Mouse (Mus musculus): ENCODE measurements around the gene Eif5a.
A peak's percentile ranks its signal among the peaks of the same experiment; 100 is the strongest.
"Not testable (repeated sequence)": the region's sequence is repeated elsewhere in the genome, so short reads cannot be mapped to it uniquely, and the experiment has no call there.

Eif5a gene

DNA sequence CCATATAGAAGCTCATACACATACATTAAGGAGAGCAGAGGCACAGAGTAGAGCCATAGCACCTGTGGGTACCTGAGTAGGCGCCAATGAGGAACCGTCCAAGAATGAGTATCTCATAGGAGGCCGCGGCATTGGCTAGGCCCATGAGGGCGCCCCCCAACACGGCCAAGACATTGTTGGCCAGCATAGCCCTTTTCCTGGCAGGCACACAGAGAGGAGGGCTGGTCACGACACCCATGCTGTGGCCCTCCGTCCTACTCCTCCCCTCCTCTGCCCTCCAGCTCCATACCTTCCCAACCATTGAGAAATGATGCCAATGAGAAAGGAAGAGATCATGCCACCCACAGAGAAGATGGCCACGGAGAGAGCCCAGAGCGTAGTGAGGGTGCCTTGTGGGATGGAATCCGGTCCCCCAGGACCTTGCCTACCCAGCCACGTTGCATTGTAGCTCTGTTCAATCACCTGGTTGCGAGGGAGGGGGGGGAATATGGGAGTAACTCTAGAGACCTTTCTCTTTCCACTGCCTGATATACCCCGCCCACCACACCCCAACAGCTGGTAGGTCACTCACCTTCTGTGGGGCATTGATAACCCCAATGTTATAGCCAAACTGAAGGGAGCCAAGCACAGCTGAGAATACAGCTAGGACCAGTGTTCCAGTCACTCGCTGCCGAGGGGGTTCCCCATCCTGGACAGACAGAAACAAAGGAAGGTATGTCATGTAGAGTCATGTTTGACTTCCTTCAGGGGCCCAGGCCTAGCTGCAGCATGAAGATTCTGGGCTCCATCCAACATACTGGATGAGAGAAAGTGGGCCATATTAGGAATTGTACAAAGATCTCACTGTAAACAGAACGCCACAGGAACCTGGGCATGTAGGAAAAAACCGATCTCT is 24.5 kb upstream of the Eif5a start:
- DNase-seq (ENCODE audit: low spot score): no peak

GRCm38 (mm10) chr11:69945216-69945615 is 23.5 kb upstream of the Eif5a start:
- no peak for DNase-seq (ENCODE audit: low spot score)

DNA sequence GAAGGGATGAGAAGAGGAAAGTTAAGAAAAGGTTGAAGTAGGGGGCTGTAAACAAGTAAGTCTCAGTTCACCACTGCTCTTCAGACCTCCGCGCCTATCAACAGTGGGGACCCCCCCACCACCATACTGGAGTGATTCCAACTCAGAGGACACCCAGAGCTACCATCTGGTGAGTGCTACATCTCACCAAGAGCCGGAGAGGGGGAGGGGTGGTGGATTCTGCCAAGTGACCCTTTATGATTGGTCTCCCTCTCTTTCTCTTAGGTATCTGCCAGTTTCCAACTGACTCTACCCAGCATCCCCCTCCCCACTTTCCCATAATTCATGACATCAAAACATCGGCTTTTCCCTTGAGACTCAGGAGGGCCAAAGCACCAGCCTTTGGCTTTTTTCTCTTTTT is 19.2 kb upstream of the Eif5a start:
- DNase-seq (ENCODE audit: low spot score): no peak

DNA sequence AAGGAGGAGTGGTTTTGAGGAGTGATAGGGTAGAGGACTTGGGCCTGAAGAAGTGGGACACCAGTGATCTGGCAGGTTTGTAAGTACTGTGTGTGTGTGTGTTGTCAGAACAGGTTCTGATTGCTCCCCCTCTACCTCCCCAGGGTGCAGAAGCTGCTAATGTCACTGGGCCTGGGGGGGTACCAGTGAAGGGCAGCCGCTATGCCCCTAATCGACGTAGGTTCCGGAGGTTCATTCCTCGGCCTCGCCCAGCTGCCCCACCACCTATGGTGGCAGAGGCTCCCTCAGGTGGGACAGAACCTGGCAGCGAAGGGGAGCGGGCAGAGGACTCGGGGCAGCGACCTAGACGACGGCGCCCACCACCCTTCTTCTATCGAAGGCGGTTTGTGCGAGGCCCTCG is 18.0 kb upstream of the Eif5a start:
- no peak for DNase-seq (ENCODE audit: low spot score)

GRCm38 (mm10) chr11:69939181-69939580 is 17.4 kb upstream of the Eif5a start:
- no peak for DNase-seq (ENCODE audit: low spot score)

DNA sequence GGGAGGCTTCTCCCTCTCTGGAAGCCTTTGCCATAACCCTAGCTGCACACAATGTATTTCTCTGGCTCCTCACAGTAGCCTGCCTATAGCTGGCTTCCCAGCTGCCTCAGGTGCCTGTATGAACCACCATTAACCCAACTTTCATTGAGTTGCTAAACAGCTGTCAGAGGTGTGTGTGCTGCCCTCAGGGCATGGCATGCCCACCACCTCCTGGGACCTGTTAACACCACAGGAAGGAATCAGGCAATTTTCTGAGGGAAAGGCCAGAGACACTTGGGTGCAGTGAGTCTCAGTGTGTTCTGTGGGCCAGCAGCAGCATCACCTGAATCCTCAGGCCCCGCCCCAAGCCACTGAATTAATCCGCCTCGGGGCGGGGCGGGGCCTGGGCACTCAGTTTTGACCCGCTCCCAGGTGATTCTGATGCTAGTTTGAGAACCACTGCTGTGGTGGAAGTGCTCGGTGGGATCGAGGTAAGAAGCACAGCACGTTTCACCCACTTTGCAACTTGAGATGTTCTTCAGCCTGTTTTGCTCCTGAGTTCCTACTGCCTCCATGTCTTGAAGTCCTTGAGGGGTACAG is 16.7 kb upstream of the Eif5a start:
- DNase-seq (ENCODE audit: low spot score): no peak

DNA sequence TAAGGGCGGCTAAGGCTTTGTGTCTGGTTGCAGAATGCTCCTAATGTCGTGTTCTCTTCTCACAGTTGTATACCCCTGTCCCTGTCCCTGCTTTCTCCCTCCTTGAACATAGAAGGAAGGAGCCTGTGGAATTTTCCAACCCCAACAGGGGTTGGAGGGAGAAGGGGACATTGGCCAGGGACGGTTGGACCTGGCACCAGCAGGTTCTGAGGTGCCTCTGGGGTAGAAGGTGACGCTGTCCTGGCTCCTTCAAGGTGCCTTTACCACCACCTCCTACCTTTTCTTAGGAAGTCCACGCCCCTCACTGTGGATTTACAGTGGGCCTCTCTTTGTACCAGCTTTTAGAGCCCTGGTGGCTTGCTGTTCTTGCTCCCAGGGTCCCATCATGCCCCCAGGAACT is 16.1 kb upstream of the Eif5a start:
- no peak for DNase-seq (ENCODE audit: low spot score)

GRCm38 (mm10) chr11:69937385-69937784 is 15.6 kb upstream of the Eif5a start:
- DNase-seq (ENCODE audit: low spot score): no peak

GRCm38 (mm10) chr11:69936714-69937347 is 15.1 kb upstream of the Eif5a start:
- DNase-seq (ENCODE audit: low spot score): no peak

DNA sequence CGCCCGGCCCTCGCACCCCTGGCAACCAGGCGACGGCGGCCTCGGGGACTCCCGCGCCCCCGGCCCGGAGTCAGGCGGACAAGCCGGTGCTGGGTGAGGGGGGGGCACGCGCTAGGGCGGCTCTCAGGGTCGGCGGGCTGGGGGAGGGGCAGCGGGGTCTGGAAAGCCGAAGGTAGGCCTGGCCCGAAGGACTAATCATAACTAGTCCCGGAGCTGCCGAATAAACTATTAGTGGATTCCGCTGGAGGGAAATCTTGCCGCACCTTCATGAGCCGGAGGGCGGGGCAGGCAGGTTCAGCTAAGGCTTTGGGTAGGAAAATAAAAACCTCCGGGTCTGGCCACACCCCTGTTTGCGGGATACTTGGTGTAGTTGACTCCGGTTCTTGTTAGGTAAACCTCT is 14.4 kb upstream of the Eif5a start:
- peak; percentile 20 for DNase-seq (ENCODE audit: low spot score)

GRCm38 (mm10) chr11:69935137-69935879 is 13.6 kb upstream of the Eif5a start, which contains the start of gene Ybx2:
Gene Ybx2 (plus strand): TSS chr11:69935796.
- DNase-seq (ENCODE audit: low spot score): peak; percentile 82

- DNase-seq (ENCODE audit: low spot score): no peak
Observed at GRCm38 (mm10) chr11:69934681-69935080, 12.9 kb upstream of the Eif5a start.

- peak; percentile 91 for DNase-seq (ENCODE audit: low spot score)
Observed at GRCm38 (mm10) chr11:69934169-69934568, 12.4 kb upstream of the Eif5a start.

GRCm38 (mm10) chr11:69933066-69933465 is 11.3 kb upstream of the Eif5a start:
- no peak for DNase-seq (ENCODE audit: low spot score)

GRCm38 (mm10) chr11:69932254-69932653 is 10.5 kb upstream of the Eif5a start:
- DNase-seq (ENCODE audit: low spot score): no peak

- DNase-seq (ENCODE audit: low spot score): no peak
Observed at GRCm38 (mm10) chr11:69931769-69932168, 10.0 kb upstream of the Eif5a start.

DNA sequence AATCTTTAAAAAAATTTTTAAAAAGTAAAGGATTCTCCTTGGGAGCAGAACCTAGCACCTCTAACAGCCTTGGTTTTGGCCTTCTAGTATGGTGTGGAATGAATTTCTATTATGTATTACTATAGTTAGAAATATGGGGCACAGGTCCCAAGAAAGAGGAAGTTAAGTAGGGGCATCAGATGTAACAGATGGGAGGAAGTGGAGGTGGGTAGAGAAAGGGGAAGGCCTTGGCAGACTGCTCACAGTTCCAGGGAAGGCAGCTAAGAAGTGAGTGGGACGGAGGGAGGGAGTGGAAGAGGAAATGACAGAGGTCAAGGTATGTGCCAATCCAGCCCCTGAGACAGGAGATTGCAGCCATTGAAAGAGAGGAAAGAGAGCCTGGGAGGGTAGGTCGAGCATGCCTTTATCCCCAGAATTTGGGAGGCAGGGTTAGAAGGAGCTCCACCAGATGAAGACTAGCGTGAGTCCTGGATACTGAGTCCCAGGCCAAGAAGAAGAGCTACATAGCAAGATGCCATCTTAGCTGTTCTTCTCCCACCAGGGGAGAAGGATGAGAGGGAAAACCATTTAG is 9.3 kb upstream of the Eif5a start:
- DNase-seq (ENCODE audit: low spot score): no peak

- not testable (repeated sequence) for DNase-seq (ENCODE audit: low spot score)
Observed at GRCm38 (mm10) chr11:69930176-69930575, 8.4 kb upstream of the Eif5a start.

DNA sequence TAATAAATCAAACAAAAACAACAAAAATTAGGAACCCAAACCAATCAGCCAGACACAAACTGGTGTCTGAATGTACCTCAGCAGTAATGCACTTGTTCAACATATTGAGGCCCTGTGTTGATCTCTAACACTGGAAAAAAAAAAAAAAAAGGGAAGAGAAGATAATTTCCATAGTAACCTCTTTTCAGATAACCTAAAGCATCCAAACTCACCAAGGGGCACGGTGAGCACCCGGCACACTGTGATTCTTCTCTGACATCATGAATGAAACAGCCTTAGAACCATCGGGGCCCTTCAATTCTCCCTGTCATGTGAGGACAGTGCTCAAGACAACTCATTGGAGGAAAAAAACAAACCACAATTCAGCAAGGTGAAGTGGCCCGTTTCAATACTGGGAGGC is 8.0 kb upstream of the Eif5a start:
- no peak for DNase-seq (ENCODE audit: low spot score)

- DNase-seq (ENCODE audit: low spot score): no peak
Observed at GRCm38 (mm10) chr11:69927501-69927900, 5.7 kb upstream of the Eif5a start.

GRCm38 (mm10) chr11:69922796-69923195 is 1.0 kb upstream of the Eif5a start:
- DNase-seq (ENCODE audit: low spot score): no peak

All from ovary, postnatal 36 days (tissue).